Mouse (Mus musculus): Measurements from ENCODE around the gene Psg22. TPM values are rescaled to one million over a fixed set of nuclear protein-coding genes. Genes with fewer than 3 reads are reported as not detected.

The Psg22 gene
- polyA plus RNA-seq (2012; ENCODE audit: low replicate concordance), result not detected in 2 replicates

GRCm38 (mm10) chr7:18717790-18718189 is at the start of gene Psg22:
Gene Psg22 (plus strand): TSS chr7:18718090.

GRCm38 (mm10) chr7:18686085-18686484 is 31.8 kb upstream of the Psg22 start, which contains the start of gene Psg20:
Gene Psg20 (minus strand): TSS chr7:18686185.

Other genes starting within 250 kb of the Psg22 start
- gene Psg26, start 233.9 kb upstream of the Psg22 start, polyA plus RNA-seq (2012; ENCODE audit: low replicate concordance), result not detected in 2 replicates
- not detected in 2 replicates for gene Psg25, start 185.8 kb upstream of the Psg22 start, polyA plus RNA-seq (2012; ENCODE audit: low replicate concordance)
- not detected in 2 replicates for gene Psg27, start 150.8 kb upstream of the Psg22 start, polyA plus RNA-seq (2012; ENCODE audit: low replicate concordance)
- gene Psg23, start 101.6 kb upstream of the Psg22 start, polyA plus RNA-seq (2012; ENCODE audit: low replicate concordance), result not detected in 2 replicates
- not detected in 2 replicates for gene Psg21, start 61.4 kb upstream of the Psg22 start, polyA plus RNA-seq (2012; ENCODE audit: low replicate concordance)
- not detected in 2 replicates for gene Psg20, start 31.9 kb upstream of the Psg22 start, polyA plus RNA-seq (2012; ENCODE audit: low replicate concordance)
- gene Psg19, start 80.4 kb downstream of the Psg22 start, polyA plus RNA-seq (2012; ENCODE audit: low replicate concordance), result not detected in 2 replicates
- not detected in 2 replicates for gene Psg17, start 103.5 kb downstream of the Psg22 start, polyA plus RNA-seq (2012; ENCODE audit: low replicate concordance)
- 0.06 TPM in 1 of 2 replicates, not detected in the other for gene Mill2, start 121.9 kb downstream of the Psg22 start, polyA plus RNA-seq (2012; ENCODE audit: low replicate concordance)
- gene Pglyrp1, start 153.2 kb downstream of the Psg22 start, polyA plus RNA-seq (2012; ENCODE audit: low replicate concordance), result 59.9 and 79.7 TPM in 2 replicates
- 62.1 and 110 TPM in 2 replicates for gene Ccdc61, start 192.3 kb downstream of the Psg22 start, polyA plus RNA-seq (2012; ENCODE audit: low replicate concordance)
- 0.02 and 0.20 TPM in 2 replicates for gene Nova2, start 207.8 kb downstream of the Psg22 start, polyA plus RNA-seq (2012; ENCODE audit: low replicate concordance)

Data from hematopoietic multipotent progenitor cell, adult 10-12 weeks (in vitro differentiated cells).